Mouse (Mus musculus): Measurements from ENCODE around the gene Nif3l1. TPM values are rescaled to one million over a fixed set of nuclear protein-coding genes. Genes with fewer than 3 reads are reported as not detected.
A peak's percentile ranks its signal among the peaks of the same experiment; 100 is the strongest.

Gene Nif3l1
- total and polyA plus RNA-seq, 2 experiments from 2014 or later: 16.2 to 43.8 TPM

DNA sequence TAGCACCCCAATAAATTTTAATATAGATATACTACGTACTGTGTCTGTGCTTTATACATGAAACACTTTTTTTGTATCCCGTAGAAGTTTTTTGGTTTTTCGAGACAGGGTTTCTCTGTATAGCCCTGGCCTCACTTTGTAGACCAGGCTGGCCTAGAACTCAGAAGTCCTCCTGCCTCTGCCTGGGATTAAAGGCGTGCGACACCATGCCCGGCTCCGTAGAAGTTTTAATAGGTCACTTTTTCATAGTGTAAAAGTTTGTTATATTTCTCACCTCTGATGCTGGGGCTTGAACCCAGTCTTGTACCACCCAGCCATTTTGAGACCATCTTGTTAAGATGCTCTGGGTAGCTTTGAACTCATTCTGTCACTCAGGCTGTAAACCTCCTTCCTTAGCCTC lies 37.6 kb upstream of the Nif3l1 start:
- no peak overlapping the region for H3K4me2 ChIP-seq (ENCODE audit: low read depth, low read length)
- no peaks in the 10 kb centered on the region for H3K9me3 ChIP-seq (replicated peaks; ENCODE audit: control insufficient read depth, low read length)
- no peak overlapping the region for H3K9ac ChIP-seq (replicated peaks; ENCODE audit: low read depth, low read length)
- no peaks in the 10 kb centered on the region for H3K27me3 ChIP-seq (ENCODE audit: control insufficient read depth, insufficient read depth, low read length)
- DNase-seq (ENCODE audit: low spot score): no peak
- peaks cover 69% of the 10 kb centered on the region for H3K36me3 ChIP-seq (replicated peaks; ENCODE audit: control insufficient read depth, insufficient read depth, low read length)
- WGBS: 96% methylated on average over 7 of the region's 7 CpGs
- no peak for ATAC-seq (ENCODE audit: insufficient read depth, low read depth)
- no peak overlapping the region for H3K4me3 ChIP-seq (ENCODE audit: low read depth, low read length)
- H3K4me1 ChIP-seq (ENCODE audit: control insufficient read depth, insufficient read depth): no peaks in the 10 kb centered on the region
- TF ChIP-seq EP300 (IDR thresholded peaks at IDR 0.05; ENCODE audit: low read depth): no peak
- TF ChIP-seq CTCF (IDR thresholded peaks at IDR 0.05; ENCODE audit: low read depth): no peak
- no peak overlapping the region for H3K27ac ChIP-seq (ENCODE audit: low read depth)

GRCm38 (mm10) chr1:58408141-58408540 lies 36.8 kb upstream of the Nif3l1 start:
- H3K4me1 ChIP-seq (ENCODE audit: control insufficient read depth, insufficient read depth): no peaks in the 10 kb centered on the region
- no peak for DNase-seq (ENCODE audit: low spot score)
- H3K4me3 ChIP-seq (ENCODE audit: low read depth, low read length): no peak overlapping the region
- H3K27me3 ChIP-seq (ENCODE audit: control insufficient read depth, insufficient read depth, low read length): no peaks in the 10 kb centered on the region
- 82% methylated on average over 6 of the region's 6 CpGs for WGBS
- H3K9me3 ChIP-seq (replicated peaks; ENCODE audit: control insufficient read depth, low read length): no peaks in the 10 kb centered on the region
- no peak overlapping the region for H3K27ac ChIP-seq (ENCODE audit: low read depth)
- H3K9ac ChIP-seq (replicated peaks; ENCODE audit: low read depth, low read length): no peak overlapping the region
- H3K4me2 ChIP-seq (ENCODE audit: low read depth, low read length): no peak overlapping the region
- peaks cover 69% of the 10 kb centered on the region for H3K36me3 ChIP-seq (replicated peaks; ENCODE audit: control insufficient read depth, insufficient read depth, low read length)
- no peak for ATAC-seq (ENCODE audit: insufficient read depth, low read depth)
- no peak for TF ChIP-seq CTCF (IDR thresholded peaks at IDR 0.05; ENCODE audit: low read depth)

- ATAC-seq (ENCODE audit: insufficient read depth, low read depth): no peak
- TF ChIP-seq CTCF (IDR thresholded peaks at IDR 0.05; ENCODE audit: low read depth) (no peak), EP300 (IDR thresholded peaks at IDR 0.05; ENCODE audit: low read depth) (no peak)
- H3K36me3 ChIP-seq (replicated peaks; ENCODE audit: control insufficient read depth, insufficient read depth, low read length): peaks cover 70% of the 10 kb centered on the region
- H3K27ac ChIP-seq (ENCODE audit: low read depth): no peak overlapping the region
- 81% methylated on average over 5 of the region's 5 CpGs for WGBS
- no peak overlapping the region for H3K9ac ChIP-seq (replicated peaks; ENCODE audit: low read depth, low read length)
- H3K4me2 ChIP-seq (ENCODE audit: low read depth, low read length): no peak overlapping the region
- no peaks in the 10 kb centered on the region for H3K27me3 ChIP-seq (ENCODE audit: control insufficient read depth, insufficient read depth, low read length)
- no peaks in the 10 kb centered on the region for H3K4me1 ChIP-seq (ENCODE audit: control insufficient read depth, insufficient read depth)
- DNase-seq (ENCODE audit: low spot score): no peak
- no peak overlapping the region for H3K4me3 ChIP-seq (ENCODE audit: low read depth, low read length)
- H3K9me3 ChIP-seq (replicated peaks; ENCODE audit: control insufficient read depth, low read length): no peaks in the 10 kb centered on the region
Measured at GRCm38 (mm10) chr1:58409553-58410197, 35.3 kb upstream of the Nif3l1 start.

- no peak overlapping the region for H3K4me3 ChIP-seq (ENCODE audit: low read depth, low read length)
- no peaks in the 10 kb centered on the region for H3K27me3 ChIP-seq (ENCODE audit: control insufficient read depth, insufficient read depth, low read length)
- peaks cover 72% of the 10 kb centered on the region for H3K36me3 ChIP-seq (replicated peaks; ENCODE audit: control insufficient read depth, insufficient read depth, low read length)
- DNase-seq (ENCODE audit: low spot score) (no peak), ATAC-seq (ENCODE audit: insufficient read depth, low read depth) (no peak)
- H3K4me1 ChIP-seq (ENCODE audit: control insufficient read depth, insufficient read depth): no peaks in the 10 kb centered on the region
- no peak overlapping the region for H3K9ac ChIP-seq (replicated peaks; ENCODE audit: low read depth, low read length)
- no peak overlapping the region for H3K27ac ChIP-seq (ENCODE audit: low read depth)
- TF ChIP-seq CTCF (IDR thresholded peaks at IDR 0.05; ENCODE audit: low read depth) (no peak), EP300 (IDR thresholded peaks at IDR 0.05; ENCODE audit: low read depth) (no peak)
- H3K4me2 ChIP-seq (ENCODE audit: low read depth, low read length): no peak overlapping the region
- no peaks in the 10 kb centered on the region for H3K9me3 ChIP-seq (replicated peaks; ENCODE audit: control insufficient read depth, low read length)
- 83% methylated on average over 3 of the region's 3 CpGs for WGBS
Measured at GRCm38 (mm10) chr1:58410198-58410588, 34.8 kb upstream of the Nif3l1 start.

DNA sequence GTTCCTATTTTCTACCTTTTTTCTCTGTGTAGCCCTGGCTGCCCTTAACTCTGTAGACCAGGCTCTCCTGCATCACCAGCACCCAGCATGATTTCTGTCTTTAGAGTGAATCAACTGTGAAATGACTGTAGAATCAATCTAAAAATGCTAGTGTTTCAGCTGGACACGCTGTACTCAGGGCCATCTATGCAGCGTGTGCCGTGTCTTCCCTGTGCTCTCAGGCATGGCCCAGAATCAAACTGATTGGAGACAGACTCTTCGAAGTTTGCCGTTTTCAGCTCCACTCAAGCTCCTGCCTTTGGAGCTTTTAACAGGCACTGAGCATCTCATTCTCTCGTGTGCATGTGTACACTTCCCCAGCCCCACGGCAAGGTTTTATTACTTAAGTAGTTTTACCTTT lies 34.2 kb upstream of the Nif3l1 start:
- H3K4me1 ChIP-seq (ENCODE audit: control insufficient read depth, insufficient read depth): no peaks in the 10 kb centered on the region
- ATAC-seq (ENCODE audit: insufficient read depth, low read depth): no peak
- no peaks in the 10 kb centered on the region for H3K9me3 ChIP-seq (replicated peaks; ENCODE audit: control insufficient read depth, low read length)
- no peak overlapping the region for H3K9ac ChIP-seq (replicated peaks; ENCODE audit: low read depth, low read length)
- no peak overlapping the region for H3K27ac ChIP-seq (ENCODE audit: low read depth)
- H3K4me2 ChIP-seq (ENCODE audit: low read depth, low read length): no peak overlapping the region
- no peaks in the 10 kb centered on the region for H3K27me3 ChIP-seq (ENCODE audit: control insufficient read depth, insufficient read depth, low read length)
- peaks cover 73% of the 10 kb centered on the region for H3K36me3 ChIP-seq (replicated peaks; ENCODE audit: control insufficient read depth, insufficient read depth, low read length)
- H3K4me3 ChIP-seq (ENCODE audit: low read depth, low read length): no peak overlapping the region
- TF ChIP-seq CTCF (IDR thresholded peaks at IDR 0.05; ENCODE audit: low read depth): no peak
- no peak for TF ChIP-seq EP300 (IDR thresholded peaks at IDR 0.05; ENCODE audit: low read depth)
- 84% methylated on average over 7 of the region's 7 CpGs for WGBS
- DNase-seq (ENCODE audit: low spot score): no peak

- Histone ChIP-seq H3K4me2 (ENCODE audit: low read depth, low read length) (no peak overlapping the region), H3K4me1 (ENCODE audit: control insufficient read depth, insufficient read depth) (no peaks in the 10 kb centered on the region), H3K9ac (replicated peaks; ENCODE audit: low read depth, low read length) (no peak overlapping the region), H3K9me3 (replicated peaks; ENCODE audit: control insufficient read depth, low read length) (no peaks in the 10 kb centered on the region), H3K27me3 (ENCODE audit: control insufficient read depth, insufficient read depth, low read length) (no peaks in the 10 kb centered on the region), H3K27ac (ENCODE audit: low read depth) (no peak overlapping the region), H3K36me3 (replicated peaks; ENCODE audit: control insufficient read depth, insufficient read depth, low read length) (peaks cover 94% of the 10 kb centered on the region), H3K4me3 (ENCODE audit: low read depth, low read length) (no peak overlapping the region)
- WGBS: 29% methylated on average over 1 of the region's 1 CpGs
- DNase-seq (ENCODE audit: low spot score) (no peak), ATAC-seq (ENCODE audit: insufficient read depth, low read depth) (no peak)
- TF ChIP-seq EP300 (IDR thresholded peaks at IDR 0.05; ENCODE audit: low read depth): no peak
- peak; percentile 27; the same call in 1 of the 2 replicates for TF ChIP-seq CTCF (IDR thresholded peaks at IDR 0.05; ENCODE audit: low read depth)
Measured at GRCm38 (mm10) chr1:58415442-58415841, 29.5 kb upstream of the Nif3l1 start.

Data from heart, postnatal 0 days (tissue).